Mouse (Mus musculus) heart, embryonic 14.5 days (tissue): ENCODE results near the gene Ccr7. TPM values are rescaled to one million over a fixed set of nuclear protein-coding genes. Genes with fewer than 3 reads are reported as not detected.

Experiments
- ATAC-seq: fragments of 200-750 bp; cut with Nextera tagmentation; 2 replicates; pipeline ENCODE4 v1.8.0; 2017; ENCODE audit warnings: low read depth, moderate TSS enrichment; ENCODE audit not compliant: insufficient number of reproducible peaks, insufficient read depth, low FRiP score
- H3K27ac ChIP-seq, 2 experiments: fragments of 200-500 bp in 1 of 2; fragments of 300-500 bp in 1 of 2; sonication (generic) in 1 of 2; replicated peaks in 1 of 2; 2 replicates each; pipeline ENCODE4 v1.5.1; 2012 to 2014; ENCODE audit warnings: low read depth in 2 of 2, low read length in 2 of 2, control low read depth in 1 of 2, mild to moderate bottlenecking in 1 of 2, mixed read lengths in 1 of 2; ENCODE audit not compliant: control insufficient read depth in 1 of 2, insufficient read depth in 1 of 2
- H3K27me3 ChIP-seq: fragments of 300-500 bp; sonication (generic); 2 replicates; pipeline ENCODE4 v1.6.1; 2014; ENCODE audit warnings: mild to moderate bottlenecking, low read length, control low read depth; ENCODE audit not compliant: control insufficient read depth, insufficient read depth
- H3K36me3 ChIP-seq: fragments of 300-500 bp; sonication (generic); 2 replicates; pipeline ENCODE4 v1.6.1; 2014; ENCODE audit warnings: mild to moderate bottlenecking, control low read depth, low read length, mixed read lengths; ENCODE audit not compliant: control insufficient read depth, insufficient read depth
- H3K4me1 ChIP-seq, 2 experiments: fragments of 200-500 bp in 1 of 2; fragments of 300-500 bp in 1 of 2; sonication (generic) in 1 of 2; 2 replicates each; pipeline ENCODE4 v1.6.1; 2012 to 2014; ENCODE audit warnings: low read length in 2 of 2, control low read depth in 1 of 2, mixed read lengths in 1 of 2; ENCODE audit not compliant: control insufficient read depth in 2 of 2, insufficient read depth in 2 of 2
- H3K4me2 ChIP-seq: fragments of 300-500 bp; sonication (generic); 2 replicates; pipeline ENCODE4 v1.6.1; 2014; ENCODE audit warnings: mild to moderate bottlenecking, low read length
- H3K4me3 ChIP-seq, 2 experiments: fragments of 200-500 bp in 1 of 2; fragments of 300-500 bp in 1 of 2; sonication (generic) in 1 of 2; 2 replicates each; pipeline ENCODE4 v1.5.1; 2012 to 2014; ENCODE audit warnings: low read length in 2 of 2, mild to moderate bottlenecking in 2 of 2, control low read depth in 1 of 2, low read depth in 1 of 2, moderate library complexity in 1 of 2; ENCODE audit not compliant: control insufficient read depth in 1 of 2, insufficient read depth in 1 of 2
- H3K9ac ChIP-seq: fragments of 300-500 bp; sonication (generic); 2 replicates; pipeline ENCODE4 v1.6.1; 2014; ENCODE audit warnings: mild to moderate bottlenecking, low read length
- H3K9me3 ChIP-seq: fragments of 300-500 bp; sonication (generic); 2 replicates; pipeline ENCODE4 v1.6.1; 2016; ENCODE audit warnings: low read length, control low read depth; ENCODE audit not compliant: control insufficient read depth
- WGBS: fragments of 180-500 bp; shearing (Covaris S2); extraction: QIAGEN DNeasy Blood & Tissue Kit; methylation state at CpG from one replicate; pipeline ENCODE4 v1.1.7; 2014; 5-methylcytosine and 5-hydroxymethylcytosine counted together
- polyA plus RNA-seq: library from polyadenylated mRNA; unstranded; fragments of >200 nt; fragmentation: Nextera tagmentation; extraction: Ambion mirVana; gene quantifications from 2 replicates; pipeline ENCODE4 v1.2.1, GENCODE M21; 2014

Ccr7 gene
- polyA plus RNA-seq, 1 experiment from 2014 or later: 0.16 TPM

DNA sequence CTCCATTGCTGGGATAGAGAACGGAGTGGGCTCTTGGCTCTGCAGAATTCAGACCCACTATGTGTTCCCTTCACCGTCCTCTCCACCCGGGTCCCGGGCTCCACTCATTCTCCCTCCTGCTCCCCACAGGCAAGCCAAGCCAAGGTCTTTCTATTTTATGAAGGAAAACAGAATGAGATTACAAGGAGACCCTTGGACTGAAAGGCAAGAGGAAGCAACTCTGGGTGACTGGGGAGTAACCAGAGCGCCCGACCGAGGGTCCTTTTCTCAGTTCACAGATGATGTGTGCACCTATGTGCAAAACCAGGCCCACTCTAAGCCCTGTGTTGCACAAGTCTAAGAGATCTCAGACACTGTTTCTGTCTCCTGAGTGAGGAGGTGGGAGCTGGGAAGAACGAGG, 6.5 kb downstream of the Ccr7 start:
- Histone ChIP-seq H3K4me3 (no peak overlapping the region), H3K9me3 (no peaks in the 10 kb centered on the region), H3K4me1 (peaks cover 42 to 43% of the 10 kb centered on the region in 2 experiments), H3K4me2 (peak overlapping the region; percentile 39), H3K9ac (no peak overlapping the region; the same call in 1 of the 2 replicates), H3K27me3 (no peaks in the 10 kb centered on the region), H3K36me3 (no peaks in the 10 kb centered on the region), H3K27ac (peak overlapping the region; percentile 59 to 82)
- no peak for ATAC-seq
- 68% methylated on average over 7 of the region's 8 CpGs for WGBS

DNA sequence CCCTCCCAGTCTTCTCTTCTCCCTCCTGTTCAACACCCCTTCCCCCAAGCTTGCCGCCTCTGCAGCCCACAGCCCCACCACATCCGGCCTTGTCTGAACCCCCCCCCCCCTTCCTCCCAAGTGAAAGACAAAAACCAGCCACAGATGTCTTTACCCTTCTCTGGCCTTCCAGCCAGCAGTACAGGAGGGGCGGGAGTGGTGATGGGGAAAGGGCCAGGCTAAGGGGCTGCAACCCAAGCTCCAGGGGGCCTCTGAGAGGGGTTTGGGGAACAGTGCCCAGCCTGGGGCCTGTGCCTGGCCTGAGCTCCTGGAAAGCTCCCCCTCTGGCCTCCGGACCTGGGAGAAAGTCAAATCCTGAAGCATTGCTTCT, 7.0 kb downstream of the Ccr7 start:
- H3K4me3 ChIP-seq: no peak overlapping the region
- no peak overlapping the region for H3K9ac ChIP-seq

DNA sequence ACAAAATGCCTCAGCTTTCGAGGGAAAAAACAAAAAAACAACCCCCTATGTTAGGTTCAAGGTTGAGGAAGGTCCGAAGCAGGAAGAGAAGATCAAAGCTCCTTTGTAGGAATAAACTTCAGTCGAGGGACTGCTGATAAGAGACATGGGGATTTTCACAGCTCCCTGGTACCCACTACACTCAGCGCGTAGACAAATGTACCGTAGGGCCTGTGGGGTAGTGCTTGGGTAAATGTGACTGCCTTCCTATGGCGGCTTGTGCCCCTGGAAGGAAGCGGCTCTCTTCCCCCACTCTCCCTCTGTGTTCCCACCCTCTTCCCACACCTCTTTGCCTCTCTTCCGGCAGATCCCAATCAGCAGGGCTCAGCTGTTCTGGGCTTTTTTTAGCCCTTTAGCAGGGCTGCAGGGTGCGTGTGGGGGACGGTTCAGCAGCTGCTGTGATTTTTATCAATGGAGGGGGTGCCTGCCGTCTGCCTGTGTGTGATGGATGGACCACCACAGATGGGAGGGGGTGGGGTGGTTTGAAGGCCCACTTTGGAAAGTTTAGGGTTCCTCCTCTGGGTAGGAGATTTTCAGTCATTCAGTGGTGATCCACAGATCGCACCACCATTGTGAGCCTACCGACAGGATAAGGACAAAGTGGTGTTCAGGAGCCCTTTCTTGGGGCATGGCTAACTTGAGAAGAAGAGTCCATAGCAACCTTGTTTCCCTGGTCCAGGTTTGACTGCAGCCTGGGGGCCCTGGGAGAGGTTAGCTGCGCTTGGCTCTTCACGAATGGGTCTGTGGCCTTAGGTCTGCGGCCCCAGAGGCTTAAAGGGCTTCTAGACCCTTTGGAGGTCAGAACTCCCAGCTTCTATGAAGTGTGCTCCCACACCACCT, 7.6 kb downstream of the Ccr7 start:
- Histone ChIP-seq H3K36me3 (no peaks in the 10 kb centered on the region), H3K27me3 (no peaks in the 10 kb centered on the region), H3K27ac (peak overlapping the region; percentile 80 to 82), H3K4me2 (0 out of 2 replicates have a peak overlapping the region, but pooled peaks have one; percentile 17), H3K4me3 (no peak overlapping the region), H3K4me1 (peaks cover 46% of the 10 kb centered on the region in 2 experiments), H3K9me3 (no peaks in the 10 kb centered on the region), H3K9ac (no peak overlapping the region)
- ATAC-seq: no peak
- 27% methylated on average over 17 of the region's 17 CpGs for WGBS

More for the DNA sequence above, 7.0 kb downstream of the Ccr7 start:
- Histone ChIP-seq H3K4me2 (0 out of 2 replicates have a peak overlapping the region, but pooled peaks have one; percentile 17), H3K27ac (peak overlapping the region; percentile 80 to 82), H3K27me3 (no peaks in the 10 kb centered on the region), H3K36me3 (no peaks in the 10 kb centered on the region), H3K9me3 (no peaks in the 10 kb centered on the region), H3K4me1 (peaks cover 44 to 46% of the 10 kb centered on the region in 2 experiments)
- peak; percentile 36 for ATAC-seq
- 43% methylated on average over 4 of the region's 4 CpGs for whole genome bisulfite sequencing

DNA sequence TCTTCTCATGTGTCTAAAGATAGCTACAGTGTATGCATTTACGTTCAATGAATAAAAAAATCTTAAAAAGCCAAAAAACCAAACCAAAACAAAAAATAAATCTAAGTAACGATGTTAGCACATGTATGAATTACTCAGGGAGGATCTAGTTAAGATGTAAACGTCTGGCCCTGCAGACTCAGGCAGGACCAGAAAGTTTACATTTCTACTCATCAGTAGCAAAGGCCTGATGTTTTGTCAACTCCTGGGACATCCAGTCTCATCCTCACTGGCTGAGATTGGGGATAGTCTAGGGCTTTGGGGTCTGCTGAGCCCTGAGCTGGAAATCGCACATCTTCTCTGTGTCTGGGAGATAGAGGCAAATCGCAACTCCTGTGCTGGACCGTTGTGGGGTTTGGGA, 8.3 kb downstream of the Ccr7 start:
- WGBS: 76% methylated on average over 6 of the region's 6 CpGs
- no peaks in the 10 kb centered on the region for H3K36me3 ChIP-seq
- H3K4me3 ChIP-seq: no peak overlapping the region
- H3K27me3 ChIP-seq: no peaks in the 10 kb centered on the region
- no peak overlapping the region for H3K9ac ChIP-seq
- ATAC-seq: no peak
- no peaks in the 10 kb centered on the region for H3K9me3 ChIP-seq
- no peak overlapping the region for H3K27ac ChIP-seq
- H3K4me2 ChIP-seq: no peak overlapping the region
- H3K4me1 ChIP-seq: peaks cover 46% of the 10 kb centered on the region in 2 experiments

DNA sequence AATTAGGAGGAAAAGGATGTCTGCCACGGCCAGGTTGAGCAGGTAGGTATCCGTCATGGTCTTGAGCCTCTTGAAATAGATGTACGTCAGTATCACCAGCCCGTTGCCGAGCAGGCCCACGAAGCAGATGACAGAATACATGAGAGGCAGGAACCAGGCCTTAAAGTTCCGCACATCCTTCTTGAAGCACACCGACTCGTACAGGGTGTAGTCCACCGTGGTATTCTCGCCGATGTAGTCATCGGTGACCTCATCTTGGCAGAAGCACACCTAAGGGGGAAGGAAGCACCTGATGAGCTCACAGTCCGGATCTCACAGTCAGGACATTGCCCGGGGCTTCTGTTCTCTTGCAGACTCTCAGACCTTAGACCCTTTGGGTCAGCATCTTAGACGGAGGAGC, 9.1 kb downstream of the Ccr7 start:
- Histone ChIP-seq H3K36me3 (no peaks in the 10 kb centered on the region), H3K9me3 (no peaks in the 10 kb centered on the region), H3K4me2 (no peak overlapping the region), H3K4me1 (peaks cover 46% of the 10 kb centered on the region in 2 experiments), H3K4me3 (no peak overlapping the region), H3K27ac (no peak overlapping the region), H3K9ac (no peak overlapping the region), H3K27me3 (no peaks in the 10 kb centered on the region)
- ATAC-seq: no peak
- 92% methylated on average over 16 of the region's 16 CpGs for WGBS

DNA sequence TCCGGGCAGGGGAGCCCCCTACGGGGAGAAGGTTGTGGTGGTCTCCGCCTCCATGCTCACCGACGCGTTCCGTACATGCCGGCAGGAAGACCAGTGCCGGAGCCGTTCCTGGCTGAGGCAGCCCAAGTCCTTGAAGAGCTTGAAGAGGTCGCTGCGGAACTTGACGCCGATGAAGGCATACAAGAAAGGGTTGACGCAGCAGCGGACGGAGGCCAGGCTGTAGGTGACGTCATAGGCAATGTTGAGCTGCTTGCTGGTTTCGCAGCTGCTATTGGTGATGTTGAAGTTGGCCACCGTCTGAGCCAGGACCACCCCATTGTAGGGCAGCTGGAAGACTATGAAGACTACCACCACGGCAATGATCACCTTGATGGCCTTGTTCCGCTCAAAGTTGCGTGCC, 9.9 kb downstream of the Ccr7 start:
- Histone ChIP-seq H3K4me2 (peak overlapping the region; percentile 29; the same call in 1 of the 2 replicates), H3K9me3 (no peaks in the 10 kb centered on the region), H3K27me3 (no peaks in the 10 kb centered on the region), H3K27ac (no peak overlapping the region), H3K4me1 (peaks cover 42 to 46% of the 10 kb centered on the region in 2 experiments), H3K4me3 (no peak overlapping the region), H3K9ac (no peak overlapping the region), H3K36me3 (no peaks in the 10 kb centered on the region)
- WGBS: 65% methylated on average over 23 of the region's 23 CpGs
- ATAC-seq: no peak

DNA sequence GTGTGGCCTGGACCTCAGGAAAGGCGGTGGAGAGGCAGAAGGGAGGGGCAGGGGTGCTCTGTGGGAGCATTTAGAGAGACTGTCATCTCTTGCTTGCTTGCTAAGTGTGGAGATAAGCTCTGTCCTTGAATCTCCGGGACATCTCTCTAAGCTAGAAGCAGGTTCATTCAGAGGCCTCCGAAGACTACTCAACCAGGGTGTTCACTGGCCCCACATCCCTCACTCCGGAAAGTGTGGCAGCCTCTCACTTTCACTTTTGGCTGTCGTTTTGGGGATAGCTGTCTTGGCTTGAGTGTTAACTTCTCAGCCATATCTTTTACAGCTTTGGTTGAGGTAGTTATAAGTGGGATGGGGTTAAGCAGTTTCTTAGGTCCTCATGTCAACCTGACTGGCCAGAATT, 10.4 kb downstream of the Ccr7 start:
- peak overlapping the region; percentile 31 for H3K4me2 ChIP-seq
- H3K9ac ChIP-seq: no peak overlapping the region
- no peaks in the 10 kb centered on the region for H3K9me3 ChIP-seq
- WGBS: 28% methylated on average over 5 of the region's 5 CpGs
- no peak overlapping the region for H3K27ac ChIP-seq
- H3K4me3 ChIP-seq: no peak overlapping the region
- no peaks in the 10 kb centered on the region for H3K36me3 ChIP-seq
- no peak for ATAC-seq
- peaks cover 37 to 42% of the 10 kb centered on the region in 2 experiments for H3K4me1 ChIP-seq
- no peaks in the 10 kb centered on the region for H3K27me3 ChIP-seq
